Comparison of ENCODE assay signal across 11 mouse cellular contexts in genomic region chr7:5057381-5057780, GRCm38 (mm10). TPM values are rescaled to one million over a fixed set of nuclear protein-coding genes. Genes with fewer than 3 reads are reported as not detected.
DNase-seq lines count a peak whose midpoint lies in the region; ATAC-seq and TF ChIP-seq lines count a peak whose summit lies in the region.
"Had no signal": no experiment of that assay in that cellular context is flagged by ENCODE, and none has a peak within 500 bp of the region (broad histone marks: within the 10 kb centered on the region; RNA-seq: fewer than 3 reads in every experiment).

No protein-coding gene starts in this region.

- no peaks in the 10 kb centered on the region for H3K9me3 ChIP-seq in forebrain, embryonic 11.5 days (ENCODE audit: control insufficient read depth, low read length)
- H3K9me3 ChIP-seq in intestine, embryonic 16.5 days (ENCODE audit: control insufficient read depth, low read length), result no peaks in the 10 kb centered on the region
- H3K9me3 ChIP-seq in neural tube, embryonic 14.5 days (ENCODE audit: control insufficient read depth, low read length), result no peaks in the 10 kb centered on the region

- DNase-seq in layer of hippocampus, adult 2 months (ENCODE audit: low spot score in 2 of 2), result no peak
- no peak for DNase-seq in layer of hippocampus, adult 9-10 months (ENCODE audit: low spot score)
- DNase-seq in forebrain, embryonic 11.5 days (ENCODE audit: low spot score), result no peak
- DNase-seq in layer of hippocampus, postnatal 36 days, result no peak
- no peak for DNase-seq in urinary bladder, adult 18-20 months (ENCODE audit: low spot score in 2 of 2)
- DNase-seq in spleen, postnatal 14 days (ENCODE audit: low spot score in 2 of 2), result no peak

- peak overlapping the region; percentile 100 for H3K27ac ChIP-seq in layer of hippocampus, adult 2 months
- H3K27ac ChIP-seq in forebrain, embryonic 11.5 days (ENCODE audit: low read depth, low read length), result no peak overlapping the region
- H3K27ac ChIP-seq in intestine, embryonic 16.5 days (ENCODE audit: low read length), result no peak overlapping the region
- H3K27ac ChIP-seq in neural tube, embryonic 14.5 days (ENCODE audit: low read depth, low read length), result no peak overlapping the region

- no peaks in the 10 kb centered on the region for H3K36me3 ChIP-seq in forebrain, embryonic 11.5 days (ENCODE audit: control insufficient read depth, insufficient read depth, low read length)
- H3K36me3 ChIP-seq in intestine, embryonic 16.5 days (ENCODE audit: control insufficient read depth, insufficient read depth, low read length), result no peaks in the 10 kb centered on the region
- H3K36me3 ChIP-seq in neural tube, embryonic 14.5 days (ENCODE audit: control insufficient read depth, insufficient read depth, low read length), result no peaks in the 10 kb centered on the region; the same call in 1 of the 2 replicates

- no peak overlapping the region for H3K9ac ChIP-seq in forebrain, embryonic 11.5 days (ENCODE audit: low read length)
- H3K9ac ChIP-seq in intestine, embryonic 16.5 days (ENCODE audit: low read depth, low read length), result peak overlapping the region; percentile 73
- peak overlapping the region; percentile 70 for H3K9ac ChIP-seq in neural tube, embryonic 14.5 days (replicated peaks; ENCODE audit: low read depth, low read length)

- peaks cover 56% of the 10 kb centered on the region for H3K27me3 ChIP-seq in forebrain, embryonic 11.5 days (ENCODE audit: control insufficient read depth, insufficient read depth, low read length)
- H3K27me3 ChIP-seq in intestine, embryonic 16.5 days (replicated peaks; ENCODE audit: control insufficient read depth, insufficient read depth, low read length), result peaks cover 56% of the 10 kb centered on the region
- H3K27me3 ChIP-seq in neural tube, embryonic 14.5 days (ENCODE audit: control insufficient read depth, insufficient read depth, low read length), result peaks cover 21% of the 10 kb centered on the region
- H3K27me3 ChIP-seq: Patski had no signal

- H3K4me1 ChIP-seq in forebrain, embryonic 11.5 days (replicated peaks; ENCODE audit: control insufficient read depth, insufficient read depth, low read length), result peaks cover 29% of the 10 kb centered on the region
- peaks cover 35% of the 10 kb centered on the region for H3K4me1 ChIP-seq in intestine, embryonic 16.5 days (ENCODE audit: control insufficient read depth, insufficient read depth, low read length)
- H3K4me1 ChIP-seq in neural tube, embryonic 14.5 days (ENCODE audit: control insufficient read depth, insufficient read depth, low read length), result peaks cover 34% of the 10 kb centered on the region

- ATAC-seq in forebrain, embryonic 11.5 days (replicated peaks; ENCODE audit: low FRiP score), result no peak
- no peak for ATAC-seq in intestine, embryonic 16.5 days
- no peak for ATAC-seq in neural tube, embryonic 14.5 days (ENCODE audit: low read depth)
- ATAC-seq: Patski had no signal

- H3K4me2 ChIP-seq in forebrain, embryonic 11.5 days (ENCODE audit: low read depth, low read length, severe bottlenecking), result peak overlapping the region; percentile 70; the same call in 1 of the 2 replicates
- H3K4me2 ChIP-seq in intestine, embryonic 16.5 days (ENCODE audit: low read depth, low read length), result peak overlapping the region; percentile 70
- peak overlapping the region; percentile 65 for H3K4me2 ChIP-seq in neural tube, embryonic 14.5 days (ENCODE audit: low read depth, low read length)

- TF ChIP-seq CTCF in layer of hippocampus, adult 2 months (conservative IDR thresholded peaks at IDR 0.05), result no peak

- WGBS in forebrain, embryonic 11.5 days, result 34% methylated on average over 8 of the region's 8 CpGs
- WGBS in intestine, embryonic 16.5 days, result 35% methylated on average over 8 of the region's 8 CpGs
- WGBS in neural tube, embryonic 14.5 days, result 28% methylated on average over 8 of the region's 8 CpGs

- H3K4me3 ChIP-seq in layer of hippocampus, adult 2 months, result peak overlapping the region; percentile 78
- H3K4me3 ChIP-seq in forebrain, embryonic 11.5 days (ENCODE audit: low read depth, low read length), result peak overlapping the region; percentile 38; the same call in 1 of the 2 replicates
- peak overlapping the region; percentile 51 for H3K4me3 ChIP-seq in intestine, embryonic 16.5 days (ENCODE audit: low read length)
- H3K4me3 ChIP-seq in neural tube, embryonic 14.5 days (ENCODE audit: low read depth, low read length), result peak overlapping the region; percentile 60

RNA-seq across cellular contexts. Expression of gene U2af2, which starts 4.6 kb away (rescaled TPM):
- total RNA-seq in layer of hippocampus, adult 2 months (2021), result 100 to 1,000 TPM; 185 to 192 TPM
- polyA plus RNA-seq in forebrain, embryonic 11.5 days (2014; fragmentation: Nextera tagmentation; extraction: Ambion mirVana), result 222 and 236 TPM in 2 replicates
- polyA plus RNA-seq in intestine, embryonic 16.5 days (2015; fragmentation: Nextera tagmentation; extraction: Ambion mirVana), result 107 and 112 TPM in 2 replicates
- polyA plus RNA-seq in neural tube, embryonic 14.5 days (2014; fragmentation: Nextera tagmentation; extraction: Ambion mirVana), result 83.0 and 84.2 TPM in 2 replicates
- 100 to 1,000 TPM; 183 to 184 TPM for total RNA-seq in layer of hippocampus, postnatal 36 days (2021)

RNA-seq across cellular contexts. Expression of gene Zfp580, which starts 6.0 kb away (rescaled TPM):
- 10 to 100 TPM; 34.1 to 35.7 TPM for total RNA-seq in layer of hippocampus, adult 2 months (2021)
- 44.6 and 51.4 TPM in 2 replicates for polyA plus RNA-seq in forebrain, embryonic 11.5 days (2014; fragmentation: Nextera tagmentation; extraction: Ambion mirVana)
- 18.2 and 20.2 TPM in 2 replicates for polyA plus RNA-seq in intestine, embryonic 16.5 days (2015; fragmentation: Nextera tagmentation; extraction: Ambion mirVana)
- polyA plus RNA-seq in neural tube, embryonic 14.5 days (2014; fragmentation: Nextera tagmentation; extraction: Ambion mirVana), result 102 and 111 TPM in 2 replicates
- 10 to 100 TPM; 34.5 to 35.2 TPM for total RNA-seq in layer of hippocampus, postnatal 36 days (2021)

RNA-seq across cellular contexts. Expression of gene Zfp784, which starts 19.1 kb away (rescaled TPM):
- total RNA-seq in layer of hippocampus, adult 2 months (2021), result 1 to 10 TPM; 7.3 to 7.8 TPM
- polyA plus RNA-seq in forebrain, embryonic 11.5 days (2014; fragmentation: Nextera tagmentation; extraction: Ambion mirVana), result 3.9 and 4.8 TPM in 2 replicates
- 7.9 and 8.0 TPM in 2 replicates for polyA plus RNA-seq in intestine, embryonic 16.5 days (2015; fragmentation: Nextera tagmentation; extraction: Ambion mirVana)
- polyA plus RNA-seq in neural tube, embryonic 14.5 days (2014; fragmentation: Nextera tagmentation; extraction: Ambion mirVana), result 6.6 and 8.5 TPM in 2 replicates
- total RNA-seq in layer of hippocampus, postnatal 36 days (2021), result 1 to 10 TPM; 5.1 to 5.4 TPM

RNA-seq across cellular contexts. Expression of gene Epn1, which starts 22.7 kb away (rescaled TPM):
- total RNA-seq in layer of hippocampus, adult 2 months (2021), result 100 to 1,000 TPM; 540 to 559 TPM
- polyA plus RNA-seq in forebrain, embryonic 11.5 days (2014; fragmentation: Nextera tagmentation; extraction: Ambion mirVana), result 70.1 and 75.0 TPM in 2 replicates
- polyA plus RNA-seq in intestine, embryonic 16.5 days (2015; fragmentation: Nextera tagmentation; extraction: Ambion mirVana), result 75.0 and 87.4 TPM in 2 replicates
- polyA plus RNA-seq in neural tube, embryonic 14.5 days (2014; fragmentation: Nextera tagmentation; extraction: Ambion mirVana), result 97.9 and 112 TPM in 2 replicates
- 100 to 1,000 TPM; 523 to 530 TPM for total RNA-seq in layer of hippocampus, postnatal 36 days (2021)

RNA-seq across cellular contexts. Expression of gene 4632433K11Rik, which starts 23.5 kb away (rescaled TPM):
- total RNA-seq in layer of hippocampus, adult 2 months (2021), result not detected
- not detected in 2 replicates for polyA plus RNA-seq in forebrain, embryonic 11.5 days (2014; fragmentation: Nextera tagmentation; extraction: Ambion mirVana)
- polyA plus RNA-seq in intestine, embryonic 16.5 days (2015; fragmentation: Nextera tagmentation; extraction: Ambion mirVana), result not detected in 2 replicates
- polyA plus RNA-seq in neural tube, embryonic 14.5 days (2014; fragmentation: Nextera tagmentation; extraction: Ambion mirVana), result not detected in 2 replicates
- total RNA-seq in layer of hippocampus, postnatal 36 days (2021), result not detected
- total RNA-seq: left cerebral cortex, adult 18-20 months had no signal
- polyA plus RNA-seq: Patski; spleen, adult 2 months had no signal
